Mouse (Mus musculus) thymus, adult 2 months (tissue): Measurements from ENCODE around the gene Olfr1101.

Source experiments
- CTCF ChIP-seq: fragments of 200-500 bp; IDR thresholded peaks from 2 replicates; pipeline ENCODE4 v1.5.1; 2012; ENCODE audit warnings: mild to moderate bottlenecking, control low read depth, low read length, moderate library complexity, borderline replicate concordance; ENCODE audit not compliant: control insufficient read depth, poor library complexity, insufficient read depth; ENCODE audit errors: extremely low read depth
- POLR2A ChIP-seq: fragments of 200-500 bp; IDR thresholded peaks from 2 replicates; pipeline ENCODE4 v1.6.1; 2012; ENCODE audit warnings: mild to moderate bottlenecking, low read length, control low read depth, moderate library complexity; ENCODE audit not compliant: control insufficient read depth, poor library complexity, insufficient read depth; ENCODE audit errors: extremely low read depth

- no peak for TF ChIP-seq POLR2A
- TF ChIP-seq CTCF = no peak
Observed at GRCm38 (mm10) chr2:87036431-87036830, 45.4 kb upstream of the Olfr1101 start, which contains the start of gene Olfr1105.
